Mouse (Mus musculus): ENCODE results near the gene Spata22. TPM values are rescaled to one million over a fixed set of nuclear protein-coding genes. Genes with fewer than 3 reads are reported as not detected.
"Not testable (repeated sequence)": the region's sequence is repeated elsewhere in the genome, so short reads cannot be mapped to it uniquely, and the experiment has no call there.

The Spata22 gene
- polyA plus RNA-seq (2012; rRNA removed): 0.25 TPM in 1 of 2 replicates, not detected in the other

DNA sequence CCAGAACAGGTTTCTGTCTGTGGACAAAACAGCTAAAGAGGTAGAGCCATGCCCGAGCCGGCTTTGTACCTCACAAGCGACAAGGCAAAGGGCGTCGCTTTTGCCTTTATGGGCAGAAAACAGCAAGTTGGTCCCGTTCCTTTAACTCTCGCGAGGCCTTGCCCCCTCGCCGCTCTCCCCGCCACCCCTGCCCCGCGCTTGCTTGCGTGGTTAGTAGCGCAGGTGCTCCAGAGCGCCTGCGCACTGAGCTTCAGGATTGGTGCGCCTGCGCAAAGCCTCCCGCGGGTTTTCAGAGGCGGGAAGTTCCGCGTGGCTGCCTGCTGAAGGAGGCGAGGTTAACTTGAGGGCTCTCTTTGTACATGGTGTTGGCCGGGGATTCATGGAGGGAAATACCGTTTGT lies at the start of gene Spata22, which contains the start of the genes Aspa and Gm49340:
Gene Spata22, plus strand, starts transcription at position 300 of the 400 bp plus-strand sequence.
Gene Aspa, minus strand, starts transcription at position 155 of the 400 bp plus-strand sequence.
Gene Gm49340, plus strand, starts transcription at position 300 of the 400 bp plus-strand sequence.
- WGBS: 87% methylated on average over 27 of the region's 27 CpGs
- DNase-seq (ENCODE audit: low read depth, low spot score): no peak

DNA sequence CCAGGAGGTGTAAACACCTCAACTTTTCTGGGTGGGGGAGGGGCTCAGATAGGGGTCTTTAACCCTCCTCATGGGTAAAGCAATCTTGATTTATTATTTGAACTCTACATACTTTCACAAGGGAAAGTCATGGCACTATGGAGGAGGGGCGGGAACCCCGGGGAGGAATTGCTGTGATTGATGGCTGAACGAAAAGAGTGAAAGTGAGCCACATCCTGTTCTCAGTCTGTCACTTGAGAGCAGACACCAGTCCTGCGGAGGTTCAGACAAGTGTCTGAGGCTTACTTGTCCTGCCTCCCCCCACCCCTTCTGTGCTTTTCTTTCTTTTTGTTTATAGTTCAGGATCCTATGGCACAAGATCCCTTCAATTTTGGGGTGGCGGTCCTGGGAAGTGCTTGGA lies 48.8 kb upstream of the Spata22 start:
- DNase-seq (ENCODE audit: low read depth, low spot score): no peak
- 57% methylated on average over 5 of the region's 5 CpGs for WGBS

DNA sequence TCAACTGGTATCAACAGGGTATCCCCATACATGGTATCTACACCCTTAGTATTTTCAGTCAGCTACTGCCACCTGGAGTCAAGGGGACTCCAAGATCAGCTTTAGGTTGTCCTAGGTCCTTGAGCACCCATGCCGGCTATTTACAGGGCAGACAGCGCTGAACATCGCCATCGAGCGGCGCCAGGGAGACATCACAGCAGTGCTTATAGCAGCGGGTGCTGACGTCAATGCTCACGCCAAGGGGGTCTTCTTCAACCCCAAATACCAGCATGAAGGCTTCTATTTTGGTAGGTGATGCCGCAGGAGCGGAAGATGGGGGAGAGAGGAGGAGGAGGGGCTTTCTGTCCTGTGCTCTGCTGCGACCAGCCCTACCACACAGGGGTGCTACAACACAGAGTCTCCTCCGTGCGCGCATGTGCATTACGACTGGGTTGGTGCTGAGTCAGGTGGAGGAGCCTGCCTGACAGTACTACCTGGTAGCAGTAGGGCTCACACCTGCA lies 48.0 kb upstream of the Spata22 start:
- no peak for DNase-seq (ENCODE audit: low read depth, low spot score)
- WGBS: 5% methylated on average over 16 of the region's 16 CpGs

DNA sequence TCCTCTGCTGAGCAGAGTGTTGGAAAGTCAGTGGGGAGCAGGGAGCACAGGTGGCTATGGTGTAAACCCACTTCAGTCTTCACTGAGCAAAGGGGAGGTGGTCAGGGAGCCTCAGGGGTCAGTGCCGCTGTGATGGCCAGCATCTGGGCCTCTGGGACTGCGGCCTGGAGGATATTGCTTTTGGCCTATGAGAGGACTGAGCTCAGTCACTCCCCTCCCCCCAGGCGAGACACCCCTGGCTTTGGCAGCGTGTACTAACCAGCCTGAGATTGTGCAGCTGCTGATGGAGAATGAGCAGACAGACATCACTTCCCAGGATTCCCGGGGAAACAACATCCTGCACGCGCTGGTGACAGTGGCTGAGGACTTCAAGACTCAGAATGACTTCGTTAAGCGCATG lies 46.2 kb upstream of the Spata22 start:
- 67% methylated on average over 9 of the region's 9 CpGs for WGBS
- no peak for DNase-seq (ENCODE audit: low read depth, low spot score)

DNA sequence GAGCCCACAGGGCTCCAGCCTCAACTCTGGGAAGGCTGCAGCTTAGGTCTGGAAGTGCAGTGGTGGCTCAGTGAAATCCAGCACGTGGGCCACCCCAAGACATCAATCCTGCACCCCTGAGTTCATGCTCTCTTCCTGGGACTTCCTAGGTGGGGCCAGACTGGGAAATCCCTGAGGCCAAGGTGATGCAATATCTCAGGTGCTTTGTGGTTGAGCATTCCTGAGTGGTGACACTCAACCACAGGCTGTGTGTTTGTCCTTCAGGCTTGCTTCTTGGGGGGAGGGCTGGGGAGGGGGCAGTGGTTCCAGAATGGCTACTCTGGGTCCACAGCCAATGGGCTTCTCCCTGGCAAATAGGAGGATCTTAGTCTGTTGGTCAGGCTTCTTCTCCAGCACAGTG lies 45.6 kb upstream of the Spata22 start:
- DNase-seq (ENCODE audit: low read depth, low spot score): no peak
- 23% methylated on average over 1 of the region's 1 CpGs for WGBS

DNA sequence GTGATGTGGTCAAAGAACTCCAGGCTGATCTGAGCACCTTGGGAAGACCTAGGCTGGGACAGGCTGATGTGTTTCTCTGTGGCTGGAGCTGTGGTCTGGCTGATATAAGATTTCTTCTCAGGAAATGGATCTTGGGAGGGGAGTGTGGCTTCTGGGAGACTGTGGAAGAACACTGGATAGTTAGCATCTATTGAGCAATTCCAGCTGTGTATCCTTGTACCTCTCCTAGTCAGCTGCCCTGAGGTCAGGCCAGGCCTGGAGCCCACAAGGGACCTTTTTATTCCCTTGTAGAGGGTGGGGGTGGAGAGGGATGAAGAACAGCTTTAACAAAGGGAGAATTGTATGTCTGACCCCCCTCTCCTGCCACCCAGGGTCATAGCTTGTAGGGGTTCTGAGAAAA lies 45.2 kb upstream of the Spata22 start:
- no peak for DNase-seq (ENCODE audit: low read depth, low spot score)

DNA sequence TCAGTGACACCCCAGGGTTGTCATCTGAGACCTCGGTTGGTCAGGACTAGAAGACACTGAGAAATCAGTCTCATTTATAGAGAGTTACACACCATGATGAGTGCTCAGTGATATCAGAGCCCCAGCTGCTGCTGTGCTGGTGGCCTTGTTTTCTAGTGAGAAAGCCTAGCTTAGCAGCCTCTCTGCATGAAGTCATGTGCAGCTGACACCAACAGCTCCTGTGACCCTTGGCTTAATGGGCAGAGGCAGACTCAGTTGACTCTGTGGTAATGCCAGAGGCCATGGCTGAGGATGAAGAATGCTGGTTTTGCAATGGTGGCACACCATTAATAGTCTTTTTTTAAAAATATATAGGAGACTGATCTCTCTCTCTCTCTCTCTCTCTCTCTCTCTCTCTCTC lies 39.9 kb upstream of the Spata22 start:
- 82% methylated on average over 1 of the region's 1 CpGs for WGBS
- DNase-seq (ENCODE audit: low read depth, low spot score): no peak

DNA sequence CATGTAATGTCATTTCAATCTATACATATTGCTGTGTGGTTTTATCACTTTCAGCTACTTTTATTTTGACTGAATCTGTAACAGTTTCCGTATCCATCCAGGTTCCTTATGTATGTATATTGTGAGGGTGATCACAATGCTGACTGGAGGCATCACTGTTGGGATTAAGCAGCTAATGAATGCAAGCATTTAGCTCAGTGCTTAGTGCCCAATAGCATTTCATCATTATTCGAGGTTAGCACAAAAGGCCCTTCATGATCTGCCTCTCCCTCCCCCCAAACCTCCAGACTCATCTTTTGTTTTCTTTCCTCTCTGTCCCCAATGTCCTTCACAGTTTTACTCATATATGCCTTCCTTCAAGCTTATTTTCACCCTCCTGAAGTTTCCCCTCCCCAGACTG lies 26.4 kb upstream of the Spata22 start:
- no peak for DNase-seq (ENCODE audit: low read depth, low spot score)
- 61% methylated on average over 2 of the region's 2 CpGs for WGBS

DNA sequence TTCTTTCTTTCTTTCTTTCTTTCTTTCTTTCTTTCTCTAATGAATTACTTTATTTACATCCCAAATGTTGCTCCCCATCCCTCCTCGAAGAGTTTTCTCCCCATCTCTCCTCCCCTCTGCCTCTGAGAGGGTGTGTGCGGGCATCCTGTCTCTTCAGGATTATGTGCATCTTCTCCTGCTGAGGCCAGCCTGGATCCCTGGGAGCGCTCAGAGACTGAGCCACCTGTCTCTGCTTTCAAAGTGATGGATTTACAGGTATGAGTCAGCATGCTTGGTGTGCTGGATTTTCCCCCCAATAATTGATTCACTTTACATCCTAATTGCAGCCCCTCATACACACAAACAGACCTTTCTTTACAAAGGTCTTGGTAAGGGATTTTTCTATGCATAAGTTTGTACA lies 13.6 kb upstream of the Spata22 start:
- 40% methylated on average over 3 of the region's 3 CpGs for WGBS
- no peak for DNase-seq (ENCODE audit: low read depth, low spot score)

DNA sequence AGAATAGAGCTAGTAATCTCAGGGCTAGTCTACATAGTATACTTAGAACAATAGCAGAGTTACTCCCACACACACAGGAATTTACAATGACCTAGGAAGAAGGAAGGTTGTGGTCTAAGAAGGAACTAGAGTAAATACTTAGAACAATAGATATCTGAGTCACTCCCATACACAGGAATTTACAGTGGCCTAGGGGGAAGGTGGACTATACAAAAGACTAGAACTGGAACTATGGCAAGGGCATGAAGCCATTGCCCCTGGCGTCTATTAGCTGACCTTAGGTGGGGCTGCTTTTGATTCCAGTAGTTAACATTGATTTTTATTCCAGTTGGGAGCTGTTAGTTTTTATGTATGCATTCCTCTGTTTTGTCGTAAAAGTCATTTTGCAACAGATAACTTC lies 11.0 kb upstream of the Spata22 start:
- WGBS: 48% methylated on average over 2 of the region's 2 CpGs
- DNase-seq (ENCODE audit: low read depth, low spot score): not testable (repeated sequence)

DNA sequence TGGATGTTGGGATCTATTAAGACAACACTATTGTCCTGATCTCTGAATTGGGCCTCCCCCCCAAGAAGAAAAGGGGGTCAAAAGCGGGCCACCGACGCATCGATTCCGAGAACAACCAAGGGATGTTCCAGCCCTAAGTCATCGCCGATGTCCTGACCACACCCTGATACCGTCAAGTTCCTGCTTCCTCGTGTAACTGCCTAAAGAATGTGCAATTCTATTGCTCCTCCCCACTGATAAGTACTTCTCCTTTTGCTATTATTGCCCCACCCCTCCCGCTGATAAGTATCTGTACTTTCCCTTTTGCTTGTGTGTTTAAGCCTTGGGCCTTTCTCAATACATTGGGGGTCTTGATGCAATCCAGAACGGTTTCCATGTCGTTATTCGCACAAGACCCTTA lies 8.5 kb upstream of the Spata22 start:
- DNase-seq (ENCODE audit: low read depth, low spot score): not testable (repeated sequence)
- WGBS: 83% methylated on average over 13 of the region's 13 CpGs

DNA sequence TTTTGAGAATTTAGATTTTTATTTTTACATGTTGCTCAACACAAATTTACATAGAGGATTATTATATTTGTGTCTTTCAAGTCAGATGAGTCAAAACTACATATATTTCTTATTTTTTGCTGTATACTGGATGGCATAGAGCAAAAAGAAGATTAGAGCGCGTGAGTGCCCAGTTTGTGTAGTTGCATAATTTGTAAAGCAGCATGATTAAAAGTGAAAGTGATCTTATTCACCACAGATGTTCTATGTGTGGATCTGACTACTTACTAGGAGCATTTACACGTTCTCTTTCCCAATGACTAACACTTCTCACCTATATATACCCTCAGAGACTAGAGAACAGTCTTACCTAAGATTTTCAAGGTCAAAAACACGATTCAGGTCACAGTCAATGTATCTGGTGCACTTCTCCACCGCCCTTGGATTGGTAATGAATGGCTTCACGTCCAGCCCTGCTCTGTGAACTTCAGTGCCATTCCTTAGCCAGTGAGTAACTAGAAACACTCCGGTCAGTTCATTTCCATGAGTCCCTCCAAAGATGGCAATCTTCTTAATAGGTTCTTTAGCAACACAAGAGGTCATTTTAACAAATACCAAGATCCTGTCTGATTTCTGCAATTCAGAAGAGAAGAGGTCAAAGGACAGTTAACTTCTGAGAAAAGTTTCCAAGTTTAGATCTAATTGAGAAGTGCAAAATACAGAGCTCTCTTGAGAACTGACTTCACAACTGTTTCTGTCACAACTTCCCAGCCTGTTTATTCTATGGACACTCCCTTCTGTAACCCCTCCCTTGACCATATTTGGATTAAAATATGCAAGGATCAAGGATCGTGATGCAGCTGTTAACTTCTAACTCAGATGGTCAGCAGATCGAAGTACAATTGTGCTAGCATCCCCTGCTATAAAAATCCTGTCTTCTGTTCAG lies 5.4 kb upstream of the Spata22 start:
- DNase-seq (ENCODE audit: low read depth, low spot score): peak; percentile 50

DNA sequence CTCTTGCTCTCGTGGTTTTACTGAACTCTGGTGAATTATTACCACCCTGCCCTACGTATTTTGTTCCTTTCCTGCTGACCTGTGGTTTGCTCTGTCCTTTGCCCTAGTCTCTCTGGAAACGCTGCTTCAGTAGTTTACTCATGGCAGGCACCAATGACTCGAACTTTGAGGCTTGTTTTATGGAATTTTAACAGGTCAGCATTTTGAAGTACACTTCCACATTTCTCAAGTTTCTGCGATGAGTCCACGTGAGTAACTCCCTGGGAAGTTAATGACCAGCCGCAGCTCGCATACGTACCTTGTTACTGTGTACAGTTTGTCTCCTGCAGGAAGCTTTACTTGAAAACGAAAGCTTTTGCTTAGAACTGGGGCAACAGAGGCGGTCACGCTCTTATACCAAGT lies 3.1 kb upstream of the Spata22 start:
- peak; percentile 73 for DNase-seq (ENCODE audit: low read depth, low spot score)

More for the DNA sequence above, 5.4 kb upstream of the Spata22 start:
- WGBS: 38% methylated on average over 9 of the region's 9 CpGs

DNA sequence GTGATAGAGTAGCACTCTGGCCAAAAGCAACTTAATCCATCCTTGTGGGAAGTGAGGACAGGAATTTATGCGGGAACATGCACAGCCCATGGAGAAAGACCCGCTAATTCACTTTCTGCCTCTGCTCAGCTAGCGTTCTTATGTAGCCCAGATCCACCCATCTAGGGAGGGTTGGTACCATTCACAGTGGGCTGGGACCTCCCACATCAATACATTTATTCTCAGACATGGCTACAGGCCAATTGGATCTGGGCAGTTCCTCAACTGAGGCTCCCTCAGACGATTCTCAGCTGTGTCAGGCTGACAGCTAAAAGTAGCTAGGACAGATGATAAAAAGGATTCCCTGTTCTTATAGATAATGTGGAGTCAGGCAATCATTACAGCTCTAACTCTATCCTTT lies 2.2 kb upstream of the Spata22 start:
- DNase-seq (ENCODE audit: low read depth, low spot score): no peak
- whole genome bisulfite sequencing: 53% methylated on average over 4 of the region's 4 CpGs

More for the DNA sequence above, 3.1 kb upstream of the Spata22 start:
- WGBS: 5% methylated on average over 12 of the region's 12 CpGs

DNA sequence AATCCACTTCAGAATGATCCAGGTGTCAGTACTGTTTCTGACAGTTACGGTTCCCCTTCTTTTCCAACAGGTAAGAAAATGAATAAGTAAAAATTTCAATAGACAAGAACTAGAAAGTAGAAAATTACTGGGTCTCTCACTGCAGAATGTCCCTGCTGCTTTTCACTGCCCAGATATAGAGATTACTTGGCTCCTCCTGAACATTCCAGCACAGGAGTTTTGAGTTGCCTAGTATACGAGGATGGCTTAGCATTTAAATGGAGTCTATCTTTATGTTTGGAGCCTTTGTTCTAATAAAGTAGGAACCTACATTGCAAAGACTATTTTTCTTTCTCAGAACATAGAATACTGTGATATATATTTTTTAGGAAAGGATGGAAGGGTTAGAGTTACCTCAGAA lies 3.8 kb downstream of the Spata22 start:
- no peak for DNase-seq (ENCODE audit: low read depth, low spot score)
- 67% methylated on average over 2 of the region's 2 CpGs for WGBS

DNA sequence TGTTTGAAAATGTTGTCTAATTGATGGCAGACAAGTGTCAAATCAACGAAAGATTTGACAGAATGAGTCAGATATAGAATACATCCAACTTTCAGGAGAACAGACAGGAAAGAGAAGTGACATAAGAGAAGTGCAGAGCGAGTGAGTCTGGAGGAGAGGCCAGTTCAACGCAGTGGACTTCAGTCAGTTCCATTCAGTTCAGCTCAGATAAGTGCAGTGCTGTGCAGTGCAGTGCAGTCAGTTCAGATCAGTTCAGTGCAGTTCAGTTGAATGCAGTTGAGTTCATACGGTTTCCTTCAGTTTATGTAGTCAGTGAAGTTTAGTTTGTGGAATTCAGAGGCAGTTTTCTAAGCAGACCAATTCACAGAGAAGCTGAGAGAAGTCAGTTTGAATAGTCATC lies 7.4 kb downstream of the Spata22 start:
- no peak for DNase-seq (ENCODE audit: low read depth, low spot score)
- 66% methylated on average over 4 of the region's 4 CpGs for WGBS

DNA sequence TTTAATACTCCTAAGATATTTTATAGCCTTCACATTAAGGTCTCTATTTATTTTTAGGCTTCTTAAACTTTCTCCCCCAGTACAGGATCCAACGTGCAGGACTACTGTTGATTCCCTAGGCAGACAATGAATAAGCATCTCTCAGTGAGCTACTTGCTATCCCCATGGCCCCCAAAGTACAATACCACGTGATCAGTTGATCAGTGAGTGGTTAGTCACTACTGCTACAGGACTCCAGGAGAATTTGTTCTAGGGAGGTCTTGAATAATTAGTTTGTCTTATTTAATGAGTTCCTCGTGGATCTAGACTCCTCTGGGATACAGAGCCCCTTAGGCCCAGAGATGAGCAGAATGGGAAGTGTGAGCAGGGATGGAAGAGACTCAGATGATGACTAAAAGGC lies 20.9 kb downstream of the Spata22 start, which contains the start of gene Olfr20:
Gene Olfr20, plus strand, starts transcription at position 301 of the 400 bp plus-strand sequence.
- DNase-seq (ENCODE audit: low read depth, low spot score): no peak
- 34% methylated on average over 3 of the region's 3 CpGs for WGBS

DNA sequence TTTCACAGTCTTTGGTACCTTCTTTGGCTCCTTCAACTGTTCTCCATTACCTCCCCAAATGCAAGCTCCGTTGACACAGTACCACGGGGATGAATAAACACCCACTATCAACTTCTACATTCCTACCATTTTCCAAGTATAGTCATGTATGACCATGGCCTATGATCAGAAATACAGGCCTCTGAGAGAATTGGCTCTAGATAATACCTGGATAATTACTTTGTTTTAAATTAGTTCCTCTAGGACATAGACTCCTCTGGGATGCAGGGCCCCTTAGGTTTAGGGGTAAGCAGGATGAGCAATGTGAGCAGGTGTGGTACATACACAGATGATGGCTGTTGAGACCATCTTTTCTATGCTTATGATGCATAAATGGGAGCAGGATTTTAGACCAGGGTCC lies 41.4 kb downstream of the Spata22 start, which contains the start of gene Olfr376:
Gene Olfr376, plus strand, starts transcription at position 301 of the 400 bp plus-strand sequence.
- no peak for DNase-seq (ENCODE audit: low read depth, low spot score)
- 79% methylated on average over 2 of the region's 2 CpGs for WGBS

DNA sequence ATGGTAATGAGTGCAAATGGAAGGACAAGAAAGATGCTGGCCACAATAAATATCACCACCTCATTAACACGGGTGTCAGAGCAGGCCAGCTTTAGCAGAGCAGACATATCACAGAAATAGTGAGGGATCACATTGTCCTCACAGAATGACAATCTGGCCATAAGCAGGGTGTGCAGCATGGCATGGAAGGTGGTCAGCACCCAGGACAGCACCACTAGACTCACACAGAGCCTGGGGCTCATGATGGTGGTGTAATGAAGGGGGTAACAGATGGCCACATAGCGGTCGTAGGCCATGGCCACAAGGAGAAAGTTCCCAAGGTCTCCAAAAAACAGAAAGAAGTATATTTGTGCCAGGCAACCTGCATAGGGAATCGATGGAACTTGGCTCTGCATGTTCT lies 65.8 kb downstream of the Spata22 start:
- DNase-seq (ENCODE audit: low read depth, low spot score): no peak
- WGBS: 71% methylated on average over 4 of the region's 4 CpGs

All from large intestine, adult 2 months (tissue).